ENCODE assay signal across 8 mouse cellular contexts in genomic region chr19:5956685-5957084, GRCm38 (mm10). TPM values are rescaled to one million over a fixed set of nuclear protein-coding genes. Genes with fewer than 3 reads are reported as not detected.
DNase-seq lines count a peak whose midpoint lies in the region; ATAC-seq and TF ChIP-seq lines count a peak whose summit lies in the region.

No protein-coding gene starts in this region.

- H3K27me3 ChIP-seq in embryonic facial prominence, embryonic 13.5 days, result no peaks in the 10 kb centered on the region
- H3K27me3 ChIP-seq in heart, embryonic 15.5 days, result no peaks in the 10 kb centered on the region

- DNase-seq in ES-E14 (ENCODE audit: low read depth, low spot score), result peak; percentile 82
- peak; percentile 51 to 74 for DNase-seq in adrenal gland, postnatal 4 days (ENCODE audit: low spot score in 2 of 2)
- DNase-seq in kidney, postnatal 36 days, result peak; percentile 81 to 93
- peak; percentile 84 for DNase-seq in lung, adult 2 months
- peak; percentile 76 to 82 for DNase-seq in right cerebral cortex, adult 2 months (ENCODE audit: low spot score in 2 of 2)
- DNase-seq in urinary bladder, adult 2 months (ENCODE audit: low spot score), result peak; percentile 65

- no peak for TF ChIP-seq POLR2A in lung, adult 2 months (IDR thresholded peaks at IDR 0.05; ENCODE audit: borderline replicate concordance, extremely low read depth, low read depth, low read length)

- H3K9me3 ChIP-seq in ES-E14 (ENCODE audit: control insufficient read depth, insufficient read depth, low read depth, low read length), result no peaks in the 10 kb centered on the region
- no peaks in the 10 kb centered on the region for H3K9me3 ChIP-seq in embryonic facial prominence, embryonic 13.5 days
- H3K9me3 ChIP-seq in heart, embryonic 15.5 days (replicated peaks), result no peaks in the 10 kb centered on the region

- no peak for ATAC-seq in embryonic facial prominence, embryonic 13.5 days (ENCODE audit: insufficient number of reproducible peaks, insufficient read depth, low FRiP score, low TSS enrichment, low read depth)
- no peak; the same call in 1 of the 2 replicates for ATAC-seq in heart, embryonic 15.5 days (replicated peaks; ENCODE audit: insufficient number of reproducible peaks, insufficient read depth, low FRiP score, low read depth)

- WGBS in embryonic facial prominence, embryonic 13.5 days, result 21% methylated on average over 3 of the region's 3 CpGs
- WGBS in heart, embryonic 15.5 days, result 18% methylated on average over 3 of the region's 3 CpGs
- 9% methylated on average over 3 of the region's 3 CpGs for WGBS in lung, adult 2 months

- TF ChIP-seq CTCF in lung, adult 2 months (IDR thresholded peaks at IDR 0.05; ENCODE audit: insufficient read depth, low read length), result peak; percentile 59

- H3K4me1 ChIP-seq in ES-E14 (ENCODE audit: control insufficient read depth in 2 of 2, insufficient read depth in 2 of 2, low read length in 2 of 2, poor library complexity in 1 of 2), result peaks cover 0 to 12% of the 10 kb centered on the region in 2 experiments; a peak in 2 of 4 replicates
- peaks cover 36% of the 10 kb centered on the region for H3K4me1 ChIP-seq in embryonic facial prominence, embryonic 13.5 days
- peaks cover 46% of the 10 kb centered on the region for H3K4me1 ChIP-seq in heart, embryonic 15.5 days (replicated peaks)
- peaks cover 14% of the 10 kb centered on the region for H3K4me1 ChIP-seq in lung, adult 2 months (ENCODE audit: control insufficient read depth, insufficient read depth, low read length)

- in situ Hi-C loops in ES-E14 (cut with MboI; ENCODE audit: low sequenced_read_pairs in 2 of 2, unreplicated experiment in 2 of 2), result no loop called here

- H3K9ac ChIP-seq in ES-E14 (ENCODE audit: insufficient read depth, low read depth, low read length, poor library complexity, severe bottlenecking), result no peak overlapping the region
- no peak overlapping the region for H3K9ac ChIP-seq in embryonic facial prominence, embryonic 13.5 days
- H3K9ac ChIP-seq in heart, embryonic 15.5 days, result no peak overlapping the region

- H3K27ac ChIP-seq in ES-E14 (ENCODE audit: insufficient read depth, low read depth, low read length, poor library complexity, severe bottlenecking), result no peak overlapping the region
- H3K27ac ChIP-seq in embryonic facial prominence, embryonic 13.5 days, result peak overlapping the region; percentile 74; the same call in 1 of the 2 replicates
- peak overlapping the region; percentile 77 for H3K27ac ChIP-seq in heart, embryonic 15.5 days

- peaks cover 61% of the 10 kb centered on the region for H3K36me3 ChIP-seq in ES-E14 (ENCODE audit: control insufficient read depth, insufficient read depth, low read length, poor library complexity, severe bottlenecking)
- peaks cover 76% of the 10 kb centered on the region for H3K36me3 ChIP-seq in embryonic facial prominence, embryonic 13.5 days
- peaks cover 18% of the 10 kb centered on the region; the same call in 1 of the 2 replicates for H3K36me3 ChIP-seq in heart, embryonic 15.5 days

- no peak overlapping the region for H3K4me2 ChIP-seq in embryonic facial prominence, embryonic 13.5 days
- peak overlapping the region; percentile 46; the same call in 1 of the 2 replicates for H3K4me2 ChIP-seq in heart, embryonic 15.5 days

- no peak overlapping the region for H3K4me3 ChIP-seq in ES-E14 (ENCODE audit: insufficient read depth in 1 of 2, low read depth in 1 of 2, low read length in 2 of 2, poor library complexity in 1 of 2, severe bottlenecking in 1 of 2)
- no peak overlapping the region for H3K4me3 ChIP-seq in embryonic facial prominence, embryonic 13.5 days
- no peak overlapping the region for H3K4me3 ChIP-seq in heart, embryonic 15.5 days
- H3K4me3 ChIP-seq in lung, adult 2 months (replicated peaks; ENCODE audit: extremely low read depth, low read depth, low read length), result no peak overlapping the region

TF ChIP-seq in ES-E14, 5 proteins besides CTCF, POLR2A, EP300 and RAD21:
- TF ChIP-seq ZC3H11A (IDR thresholded peaks at IDR 0.05; ENCODE audit: borderline replicate concordance, low read depth, low read length) (no peak), ZNF384 (IDR thresholded peaks at IDR 0.05; ENCODE audit: low read depth, low read length) (no peak), MAFK (IDR thresholded peaks at IDR 0.05; ENCODE audit: insufficient read depth, low read depth, low read length) (no peak), CHD2 (IDR thresholded peaks at IDR 0.05; ENCODE audit: low read depth, low read length) (no peak), HCFC1 (IDR thresholded peaks at IDR 0.05; ENCODE audit: borderline replicate concordance, insufficient read depth, low read length) (no peak)
TF ChIP-seq in ES-E14: peak in this region for 0.

RNA-seq across cellular contexts. Expression of gene Pola2, which starts 7.3 kb away (rescaled TPM):
- total RNA-seq in ES-E14 (2012; rRNA removed), result 69.7 and 80.5 TPM in 2 replicates
- 10 to 100 TPM; 35.0 to 37.9 TPM for total RNA-seq in adrenal gland, postnatal 4 days (2021)
- polyA plus RNA-seq in embryonic facial prominence, embryonic 13.5 days (2015; fragmentation: Nextera tagmentation; extraction: Ambion mirVana), result 74.5 and 79.5 TPM in 2 replicates
- 35.8 and 48.9 TPM in 2 replicates for polyA plus RNA-seq in heart, embryonic 15.5 days (2015; fragmentation: Nextera tagmentation; extraction: Ambion mirVana)
- 30.5 and 32.7 TPM in 2 replicates for polyA plus RNA-seq in lung, adult 2 months (2012; rRNA removed)
- 32.8 and 41.0 TPM in 2 replicates for polyA plus RNA-seq in urinary bladder, adult 2 months (2012; rRNA removed)

RNA-seq across cellular contexts. Expression of gene Slc22a20, which starts 29.3 kb away (rescaled TPM):
- total RNA-seq in ES-E14 (2012; rRNA removed), result 0.54 and 1.4 TPM in 2 replicates
- not detected for total RNA-seq in adrenal gland, postnatal 4 days (2021)
- not detected in 2 replicates for polyA plus RNA-seq in embryonic facial prominence, embryonic 13.5 days (2015; fragmentation: Nextera tagmentation; extraction: Ambion mirVana)
- not detected in 2 replicates for polyA plus RNA-seq in heart, embryonic 15.5 days (2015; fragmentation: Nextera tagmentation; extraction: Ambion mirVana)
- polyA plus RNA-seq in lung, adult 2 months (2012; rRNA removed), result not detected in 2 replicates
- 0.12 and 0.21 TPM in 2 replicates for polyA plus RNA-seq in urinary bladder, adult 2 months (2012; rRNA removed)

RNA-seq across cellular contexts. Expression of gene Cdc42ep2, which starts 32.1 kb away (rescaled TPM):
- 0.42 and 0.76 TPM in 2 replicates for total RNA-seq in ES-E14 (2012; rRNA removed)
- total RNA-seq in adrenal gland, postnatal 4 days (2021), result 10 to 100 TPM; 11.4 TPM
- 4.7 TPM in 2 replicates for polyA plus RNA-seq in embryonic facial prominence, embryonic 13.5 days (2015; fragmentation: Nextera tagmentation; extraction: Ambion mirVana)
- polyA plus RNA-seq in heart, embryonic 15.5 days (2015; fragmentation: Nextera tagmentation; extraction: Ambion mirVana), result 10.4 and 13.0 TPM in 2 replicates
- polyA plus RNA-seq in lung, adult 2 months (2012; rRNA removed), result 22.2 and 24.1 TPM in 2 replicates
- 22.9 and 26.2 TPM in 2 replicates for polyA plus RNA-seq in urinary bladder, adult 2 months (2012; rRNA removed)

RNA-seq across cellular contexts. Expression of gene Dpf2, which starts 43.9 kb away (rescaled TPM):
- 37.9 and 39.5 TPM in 2 replicates for total RNA-seq in ES-E14 (2012; rRNA removed)
- total RNA-seq in adrenal gland, postnatal 4 days (2021), result 100 to 1,000 TPM; 158 to 169 TPM
- 164 and 179 TPM in 2 replicates for polyA plus RNA-seq in embryonic facial prominence, embryonic 13.5 days (2015; fragmentation: Nextera tagmentation; extraction: Ambion mirVana)
- 81.9 and 106 TPM in 2 replicates for polyA plus RNA-seq in heart, embryonic 15.5 days (2015; fragmentation: Nextera tagmentation; extraction: Ambion mirVana)
- 87.1 and 103 TPM in 2 replicates for polyA plus RNA-seq in lung, adult 2 months (2012; rRNA removed)
- polyA plus RNA-seq in urinary bladder, adult 2 months (2012; rRNA removed), result 87.5 and 102 TPM in 2 replicates

RNA-seq across cellular contexts. Expression of gene Capn1, which starts 59.0 kb away (rescaled TPM):
- total RNA-seq in ES-E14 (2012; rRNA removed), result 19.3 and 20.4 TPM in 2 replicates
- total RNA-seq in adrenal gland, postnatal 4 days (2021), result 10 to 100 TPM; 28.5 to 43.9 TPM
- 8.1 and 10.3 TPM in 2 replicates for polyA plus RNA-seq in embryonic facial prominence, embryonic 13.5 days (2015; fragmentation: Nextera tagmentation; extraction: Ambion mirVana)
- polyA plus RNA-seq in heart, embryonic 15.5 days (2015; fragmentation: Nextera tagmentation; extraction: Ambion mirVana), result 6.6 and 10.0 TPM in 2 replicates
- polyA plus RNA-seq in lung, adult 2 months (2012; rRNA removed), result 55.6 and 68.9 TPM in 2 replicates
- 116 and 118 TPM in 2 replicates for polyA plus RNA-seq in urinary bladder, adult 2 months (2012; rRNA removed)
